Mouse (Mus musculus): ENCODE data around the gene Dnajb5.

DNA sequence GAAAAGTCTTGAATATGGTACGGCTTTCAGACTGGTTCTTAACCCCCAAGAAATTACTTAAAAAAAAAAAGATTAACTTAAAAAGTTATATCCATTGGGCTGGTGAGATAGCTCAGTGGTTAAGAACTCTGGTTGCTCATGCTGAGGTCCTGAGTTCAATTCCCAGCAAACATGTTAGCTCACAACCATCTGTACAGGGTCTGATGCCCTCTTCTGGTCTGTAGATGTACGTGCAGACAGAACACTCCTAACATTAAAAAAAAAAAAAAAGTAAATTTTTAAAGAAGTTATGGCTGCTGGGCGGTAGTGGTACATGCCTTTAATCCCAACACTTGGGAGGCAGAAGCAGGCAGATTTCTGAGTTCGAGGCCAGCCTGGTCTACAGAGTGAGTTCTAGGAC lies 28.4 kb downstream of the Dnajb5 start:
- no peak for TF ChIP-seq GATA1 (IDR thresholded peaks at IDR 0.05; ENCODE audit: low read length)
- TF ChIP-seq TAL1 (IDR thresholded peaks at IDR 0.05; ENCODE audit: low read length) = no peak

All from erythroblast, embryonic 14.5 days (primary cell).